Mouse (Mus musculus) hindlimb bud, embryonic 11.5 days (tissue): ENCODE measurements around the gene Ccdc142.

ENCODE experiments used
- DNase-seq: peaks from one replicate; pipeline ENCODE4 v3.0.0-alpha.2; 2012; ENCODE audit warnings: low read depth, low spot score; ENCODE audit errors: extremely low spot score

Ccdc142 gene

GRCm38 (mm10) chr6:83101316-83101687, at the start of gene Ccdc142, which contains the start of gene Gm42688:
Gene Ccdc142, plus strand, starts transcription at chr6:83101601.
Gene Gm42688, plus strand, starts transcription at chr6:83101617.
- DNase-seq = peak; percentile 71

GRCm38 (mm10) chr6:83053136-83053960, 48.1 kb upstream of the Ccdc142 start:
- no peak for DNase-seq

- DNase-seq = peak; percentile 86
These were observed 47.1 kb upstream of the Ccdc142 start, which contains the start of gene Aup1 for GRCm38 (mm10) chr6:83054074-83054851. Gene Aup1, plus strand, starts transcription at chr6:83054521.

- no peak for DNase-seq
These were observed 46.5 kb upstream of the Ccdc142 start, which contains the start of gene Htra2 for GRCm38 (mm10) chr6:83054871-83055431. Gene Htra2, minus strand, starts transcription at chr6:83055273.

- no peak for DNase-seq
These were observed 43.6 kb upstream of the Ccdc142 start, which contains the start of gene Dqx1 for GRCm38 (mm10) chr6:83057790-83058189. Gene Dqx1, plus strand, starts transcription at chr6:83057844.

GRCm38 (mm10) chr6:83058725-83059124, 42.7 kb upstream of the Ccdc142 start:
- no peak for DNase-seq

GRCm38 (mm10) chr6:83065995-83066394, 35.4 kb upstream of the Ccdc142 start:
- DNase-seq = no peak

GRCm38 (mm10) chr6:83066441-83066840, 35.0 kb upstream of the Ccdc142 start:
- no peak for DNase-seq

GRCm38 (mm10) chr6:83068221-83068620, 33.2 kb upstream of the Ccdc142 start:
- DNase-seq = no peak

- DNase-seq = no peak
These were observed 32.5 kb upstream of the Ccdc142 start for GRCm38 (mm10) chr6:83068706-83069487.

GRCm38 (mm10) chr6:83069488-83070246, 31.7 kb upstream of the Ccdc142 start:
- no peak for DNase-seq

GRCm38 (mm10) chr6:83070247-83070310, 31.3 kb upstream of the Ccdc142 start, which contains the start of gene Tlx2:
Gene Tlx2, minus strand, starts transcription at chr6:83070293.
- no peak for DNase-seq

GRCm38 (mm10) chr6:83070311-83071219, 30.8 kb upstream of the Ccdc142 start:
- no peak for DNase-seq

GRCm38 (mm10) chr6:83071220-83071619, 30.2 kb upstream of the Ccdc142 start:
- DNase-seq = no peak

- no peak for DNase-seq
These were observed 26.4 kb upstream of the Ccdc142 start for GRCm38 (mm10) chr6:83074979-83075378.

- no peak for DNase-seq
These were observed 23.6 kb upstream of the Ccdc142 start, which contains the start of gene Pcgf1 for GRCm38 (mm10) chr6:83077630-83078323. Gene Pcgf1, plus strand, starts transcription at chr6:83077869.

GRCm38 (mm10) chr6:83078324-83078858, 23.0 kb upstream of the Ccdc142 start:
- DNase-seq = peak; percentile 96

- DNase-seq = no peak
These were observed 21.2 kb upstream of the Ccdc142 start for GRCm38 (mm10) chr6:83080210-83080609.
